Mouse (Mus musculus) heart, adult 2 months (tissue): ENCODE measurements around the gene Fn3krp. TPM values are rescaled to one million over a fixed set of nuclear protein-coding genes. Genes with fewer than 3 reads are reported as not detected.

Experiments used
- DNase-seq, 2 experiments: peaks; one replicate each; pipeline ENCODE4 v3.0.0; 2021
- H3K27ac ChIP-seq: fragments of 200-600 bp; 2 replicates; pipeline ENCODE4 v1.8.1; 2022
- H3K27me3 ChIP-seq: fragments of 200-500 bp; 2 replicates; pipeline ENCODE4 v1.6.1; 2012; ENCODE audit warnings: mild to moderate bottlenecking, low read length, inconsistent platforms, mixed read lengths; ENCODE audit not compliant: control insufficient read depth, insufficient read depth
- H3K36me3 ChIP-seq: fragments of 200-500 bp; 2 replicates; pipeline ENCODE4 v1.6.1; 2012; ENCODE audit warnings: low read length, inconsistent platforms; ENCODE audit not compliant: control insufficient read depth, insufficient read depth
- H3K4me1 ChIP-seq: fragments of 200-500 bp; 2 replicates; pipeline ENCODE4 v1.6.1; 2011; ENCODE audit warnings: low read length; ENCODE audit not compliant: control insufficient read depth, insufficient read depth
- H3K4me3 ChIP-seq: fragments of 200-600 bp; 2 replicates; pipeline ENCODE4 v1.8.1; 2022
- H3K79me2 ChIP-seq: fragments of 200-500 bp; replicated peaks from 2 replicates; pipeline ENCODE4 v1.6.1; 2012; ENCODE audit warnings: mild to moderate bottlenecking, inconsistent platforms, low read length, moderate library complexity, mixed read lengths; ENCODE audit not compliant: control insufficient read depth, insufficient read depth
- H3K9ac ChIP-seq: fragments of 200-500 bp; 2 replicates; pipeline ENCODE4 v1.6.1; 2012; ENCODE audit warnings: low read depth, mild to moderate bottlenecking, control low read depth, inconsistent platforms, low read length, mixed read lengths
- CTCF ChIP-seq: fragments of 200-600 bp; IDR thresholded peaks from 2 replicates; pipeline ENCODE4 v1.8.1; 2022; ENCODE audit warnings: antibody characterized with exemption, mild to moderate bottlenecking, moderate library complexity
- EP300 ChIP-seq: fragments of 200-500 bp; IDR thresholded peaks from 2 replicates; pipeline ENCODE4 v1.6.1; 2011; ENCODE audit warnings: low read depth, low read length, control low read depth; ENCODE audit not compliant: insufficient read depth
- POLR2A ChIP-seq: fragments of 200-500 bp; IDR thresholded peaks from 2 replicates; pipeline ENCODE4 v1.6.1; 2011; ENCODE audit warnings: mild to moderate bottlenecking, low read depth, low read length, control low read depth; ENCODE audit not compliant: insufficient read depth
- WGBS: fragments of 180-500 bp; shearing (Covaris S2); methylation state at CpG from one replicate; pipeline ENCODE4 v1.1.7; 2018; 5-methylcytosine and 5-hydroxymethylcytosine counted together
- intact Hi-C: fragments of 180-260 bp; cut with DNase I; formaldehyde crosslinking; loops from one replicate; pipeline ENCODE4 v1.15.1; 2025
- polyA plus RNA-seq: library from polyadenylated mRNA; depleted of rRNA; stranded (reverse); fragments of >200 nt; gene quantifications from 2 replicates; pipeline ENCODE4 v1.2.3, GENCODE M21; 2012
- total RNA-seq, 2 experiments: library from RNA; stranded (reverse); gene quantifications; 2 replicates each; pipeline ENCODE4 v1.2.3; 2021

Gene Fn3krp
- total and polyA plus RNA-seq, 3 experiments, result 6.2 to 7.1 (median 6.9) TPM

DNA sequence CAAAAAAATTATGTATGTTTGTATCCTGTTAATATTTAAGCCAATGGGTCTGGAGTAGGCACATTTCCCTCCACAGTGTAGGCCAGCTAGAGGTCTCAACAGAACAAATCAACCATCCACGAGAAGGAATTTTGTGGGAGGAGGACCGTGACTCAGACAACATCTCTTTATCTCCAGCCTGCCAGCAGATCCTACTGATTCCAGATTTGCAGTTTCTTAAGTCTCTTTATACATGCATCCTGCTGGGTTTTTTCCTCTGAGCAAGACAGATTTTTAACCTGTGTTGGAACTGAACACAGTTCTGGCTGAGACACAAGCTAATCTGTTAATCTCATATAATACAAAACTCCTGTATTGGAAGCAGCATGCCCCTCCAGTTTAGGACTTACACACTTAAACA lies 2.3 kb upstream of the Fn3krp start:
- no peaks in the 10 kb centered on the region for H3K79me2 ChIP-seq
- intact Hi-C loops, result no loop called here
- WGBS, result 51% methylated on average over 2 of the region's 2 CpGs

DNA sequence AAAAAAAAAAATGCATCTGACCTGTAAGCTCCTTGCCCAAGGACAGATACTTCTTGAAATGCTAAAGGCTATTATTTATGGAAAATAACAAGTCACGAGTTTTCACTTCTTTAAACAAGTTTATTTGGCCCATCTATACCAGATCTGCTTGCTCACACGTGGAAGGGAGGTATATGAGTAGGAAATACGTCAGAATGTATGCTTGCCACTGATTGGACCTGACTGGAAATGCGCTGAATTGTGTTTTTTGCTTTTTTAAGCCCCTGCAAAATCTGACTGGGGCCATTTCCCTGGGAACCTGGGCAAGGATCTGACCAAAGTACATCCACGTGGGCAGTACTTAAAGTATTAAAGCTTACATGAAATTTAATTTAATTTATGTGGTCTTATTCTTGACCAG lies 822 bp upstream of the Fn3krp start:
- H3K4me1 ChIP-seq, result peaks cover 2% of the 10 kb centered on the region
- H3K36me3 ChIP-seq, result peaks cover 2% of the 10 kb centered on the region; the same call in 1 of the 2 replicates
- TF ChIP-seq CTCF (no peak), POLR2A (no peak), EP300 (no peak)
- intact Hi-C loops, result loop anchor here (5.0 kb wide), 1 partner anchor 68 kb away; the partner anchor contains the start of gene Wdr45b
- 58% methylated on average over 5 of the region's 5 CpGs for WGBS
- no peak overlapping the region for H3K27ac ChIP-seq
- H3K27me3 ChIP-seq, result no peaks in the 10 kb centered on the region; the same call in 1 of the 2 replicates
- no peak for DNase-seq
- H3K79me2 ChIP-seq, result no peaks in the 10 kb centered on the region
- H3K9ac ChIP-seq, result no peak overlapping the region
- no peak overlapping the region; the same call in 1 of the 2 replicates for H3K4me3 ChIP-seq

More for the DNA sequence above, 2.3 kb upstream of the Fn3krp start:
- no peak for TF ChIP-seq CTCF
- no peak for TF ChIP-seq EP300
- TF ChIP-seq POLR2A, result no peak
- no peak overlapping the region for H3K4me3 ChIP-seq
- DNase-seq, result no peak
- H3K27me3 ChIP-seq, result no peaks in the 10 kb centered on the region; the same call in 1 of the 2 replicates
- H3K36me3 ChIP-seq, result peaks cover 2% of the 10 kb centered on the region; the same call in 1 of the 2 replicates
- no peak overlapping the region for H3K9ac ChIP-seq
- H3K4me1 ChIP-seq, result peaks cover 3% of the 10 kb centered on the region
- no peak overlapping the region for H3K27ac ChIP-seq

DNA sequence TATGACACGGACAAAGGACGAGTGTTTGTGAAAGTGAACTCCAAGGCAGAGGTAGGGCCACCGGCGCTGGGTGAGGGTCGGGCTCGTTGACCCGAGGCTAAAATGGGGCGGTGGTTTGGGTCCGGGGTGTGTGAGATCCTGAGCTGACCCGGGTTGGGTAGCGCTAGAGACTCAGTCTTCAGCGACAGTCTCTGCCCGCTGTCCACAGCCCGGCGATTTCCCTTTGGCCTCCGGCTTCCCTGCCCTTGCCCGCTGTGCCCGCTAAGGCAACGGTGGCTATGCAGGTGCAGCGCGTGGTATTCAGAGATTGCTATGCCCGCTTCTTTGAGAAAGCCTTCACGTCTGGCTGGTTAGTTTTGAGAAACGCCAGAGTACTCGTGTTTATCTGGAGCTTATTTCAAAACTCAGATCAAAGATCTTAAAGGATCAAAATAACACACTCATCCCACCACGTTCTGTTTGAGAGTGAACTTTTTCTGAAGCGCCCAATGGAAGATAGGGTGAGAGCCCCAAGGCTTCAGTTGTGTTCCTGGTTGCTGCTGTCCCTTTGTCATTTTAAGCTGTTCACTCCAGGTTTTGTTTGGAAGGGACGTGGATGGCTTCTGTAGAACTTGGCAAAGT lies 462 bp downstream of the Fn3krp start:
- Histone ChIP-seq H3K4me3 (peak overlapping the region; percentile 91), H3K27ac (peak overlapping the region; percentile 80), H3K36me3 (peaks cover 2% of the 10 kb centered on the region; the same call in 1 of the 2 replicates), H3K79me2 (no peaks in the 10 kb centered on the region), H3K4me1 (peaks cover 2% of the 10 kb centered on the region), H3K27me3 (no peaks in the 10 kb centered on the region; the same call in 1 of the 2 replicates), H3K9ac (peak overlapping the region; percentile 76)
- under 1% methylated on average over 28 of the region's 28 CpGs for WGBS
- no peak for TF ChIP-seq POLR2A
- TF ChIP-seq CTCF, result no peak
- no peak for TF ChIP-seq EP300
- DNase-seq, result no peak
- intact Hi-C loops, result loop anchor here (5.0 kb wide), 1 partner anchor 69 kb away; the partner anchor contains the start of gene Wdr45b

DNA sequence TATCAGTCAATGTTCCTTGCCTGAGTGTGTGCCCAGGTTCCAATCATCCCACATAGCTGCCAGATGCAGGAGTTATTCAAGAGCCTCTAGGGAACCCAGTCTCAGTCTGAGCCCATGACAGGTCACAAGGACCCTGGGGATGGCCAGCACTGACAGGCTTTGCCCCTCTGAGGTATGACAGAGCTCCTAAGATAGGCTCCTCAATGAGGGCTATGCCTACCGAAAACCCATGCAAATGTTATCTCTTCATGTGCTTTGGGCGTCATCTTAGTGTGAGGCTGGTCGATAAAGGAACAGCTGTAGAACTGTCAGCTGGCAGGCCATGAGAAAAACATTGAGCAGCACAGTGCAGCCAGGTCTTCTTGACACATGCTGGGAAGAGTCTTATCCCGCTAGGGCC lies 12.2 kb downstream of the Fn3krp start:
- H3K9ac ChIP-seq, result no peak overlapping the region
- H3K4me3 ChIP-seq, result no peak overlapping the region
- TF ChIP-seq CTCF (no peak), POLR2A (no peak), EP300 (no peak)
- 45% methylated on average over 4 of the region's 4 CpGs for WGBS
- intact Hi-C loops, result no loop called here
- no peaks in the 10 kb centered on the region for H3K27me3 ChIP-seq
- DNase-seq, result no peak
- H3K79me2 ChIP-seq, result no peaks in the 10 kb centered on the region
- no peaks in the 10 kb centered on the region for H3K36me3 ChIP-seq
- H3K27ac ChIP-seq, result peak overlapping the region; percentile 15; the same call in 1 of the 2 replicates
- H3K4me1 ChIP-seq, result peaks cover 11% of the 10 kb centered on the region

DNA sequence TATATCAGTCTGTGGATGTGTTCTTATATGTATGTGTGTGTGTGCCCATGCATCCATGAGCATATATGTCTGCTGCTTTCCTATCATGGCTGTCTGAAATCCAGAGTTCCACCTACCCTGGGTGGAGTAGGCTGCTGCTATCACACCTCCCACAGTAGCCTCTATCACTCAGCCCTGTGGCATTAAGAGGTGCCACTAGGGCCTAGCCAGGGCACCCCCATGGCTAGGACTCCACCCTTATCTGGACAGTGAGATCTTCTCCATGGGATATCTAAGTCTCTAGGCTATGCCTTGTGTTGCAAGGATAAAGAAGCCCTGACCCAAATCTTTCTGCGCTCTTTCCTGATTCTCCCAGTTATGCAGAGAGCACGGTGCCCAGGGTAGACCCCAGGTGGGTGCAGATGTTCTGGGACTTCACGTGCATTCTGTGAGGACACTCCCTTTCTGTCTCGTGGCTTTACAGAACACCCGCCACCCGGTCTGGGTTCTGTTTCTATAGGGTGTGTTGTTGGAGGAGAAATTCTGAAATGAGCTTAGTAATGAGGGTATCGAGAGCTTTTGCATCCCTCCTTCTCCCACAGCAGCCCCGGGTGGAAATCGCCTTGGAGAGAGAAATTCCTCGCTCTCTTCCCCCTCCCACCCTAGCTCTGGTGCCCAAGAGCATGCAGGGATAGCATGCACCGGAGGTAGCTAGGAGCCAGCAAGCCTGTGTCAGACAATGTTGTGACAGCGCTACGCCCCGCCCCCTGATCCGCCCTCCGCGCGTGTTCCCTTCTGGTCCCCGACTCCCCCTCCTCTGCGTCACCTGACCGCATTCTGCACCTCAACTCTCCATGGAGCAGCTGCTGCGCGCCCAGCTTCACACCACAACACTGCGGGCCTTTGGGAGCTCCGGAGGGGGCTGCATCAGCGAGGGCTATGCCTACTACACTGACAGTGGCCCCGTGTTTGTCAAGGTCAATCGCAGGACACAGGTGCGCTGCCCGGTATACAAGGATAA lies 13.3 kb downstream of the Fn3krp start, which contains the start of gene Fn3k:
Gene Fn3k (plus strand): TSS at position 758 of the 1,000 bp plus-strand sequence.
- Histone ChIP-seq H3K4me3 (peak within 1 kb of the TSS; percentile 51), H3K27ac (peak within 1 kb of the TSS; percentile 69), H3K4me1 (peaks cover 11% of the 10 kb centered on the region), H3K27me3 (no peaks in the 10 kb centered on the region), H3K36me3 (no peaks in the 10 kb centered on the region), H3K79me2 (no peaks in the 10 kb centered on the region), H3K9ac (peak within 1 kb of the TSS; percentile 62)
- peak; percentile 89 to 90 for DNase-seq
- TF ChIP-seq EP300 (0 out of 2 replicates have a peak, but pooled peaks have one; percentile 40), POLR2A (peak; percentile 73; the same call in 1 of the 2 replicates), CTCF (no peak)
- intact Hi-C loops, result no loop called here
- WGBS, result 5% methylated on average over 30 of the region's 30 CpGs
